Mouse (Mus musculus): Measurements from ENCODE around the gene Mt2.
A peak's percentile ranks its signal among the peaks of the same experiment; 100 is the strongest.
"Not testable (repeated sequence)": the region's sequence is repeated elsewhere in the genome, so short reads cannot be mapped to it uniquely, and the experiment has no call there.

Mt2 gene

DNA sequence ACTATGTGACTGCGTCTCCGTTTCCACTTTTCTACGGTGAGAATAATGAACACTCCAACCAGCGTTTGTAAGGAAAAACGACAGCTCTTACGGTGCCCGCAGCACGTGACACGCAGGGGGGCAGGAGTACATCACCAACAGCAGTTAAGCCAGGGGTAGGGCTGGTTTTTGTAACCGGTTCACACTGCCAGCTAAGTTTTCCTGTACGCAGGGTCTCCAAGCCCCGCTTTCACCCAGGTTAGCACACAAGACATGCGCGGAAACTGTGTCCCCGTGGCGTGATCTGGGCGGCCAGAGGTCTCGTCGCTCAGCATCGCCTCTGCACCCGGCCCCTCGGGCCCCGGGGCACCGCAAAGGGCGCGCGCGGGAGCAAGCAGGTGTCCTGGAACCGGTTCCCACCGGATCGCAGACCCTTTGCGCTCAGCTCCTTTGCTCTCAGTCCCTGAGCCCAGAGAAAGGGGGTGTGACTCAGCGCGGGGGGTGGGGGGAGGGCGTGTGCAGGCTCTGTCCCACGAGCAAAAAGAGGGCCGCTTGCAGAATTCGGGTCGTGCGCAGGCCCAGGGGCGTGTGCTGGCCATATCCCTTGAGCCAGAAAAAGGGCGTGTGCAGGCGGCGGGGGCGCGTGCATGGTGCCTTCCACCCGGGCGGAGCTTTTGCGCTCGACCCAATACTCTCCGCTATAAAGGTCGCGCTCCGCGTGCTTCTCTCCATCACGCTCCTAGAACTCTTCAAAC lies at the start of gene Mt2:
Gene Mt2, plus strand, starts transcription at position 590 of the 734 bp plus-strand sequence.
- peak; percentile 98 for DNase-seq (ENCODE audit: low read depth, low spot score)

DNA sequence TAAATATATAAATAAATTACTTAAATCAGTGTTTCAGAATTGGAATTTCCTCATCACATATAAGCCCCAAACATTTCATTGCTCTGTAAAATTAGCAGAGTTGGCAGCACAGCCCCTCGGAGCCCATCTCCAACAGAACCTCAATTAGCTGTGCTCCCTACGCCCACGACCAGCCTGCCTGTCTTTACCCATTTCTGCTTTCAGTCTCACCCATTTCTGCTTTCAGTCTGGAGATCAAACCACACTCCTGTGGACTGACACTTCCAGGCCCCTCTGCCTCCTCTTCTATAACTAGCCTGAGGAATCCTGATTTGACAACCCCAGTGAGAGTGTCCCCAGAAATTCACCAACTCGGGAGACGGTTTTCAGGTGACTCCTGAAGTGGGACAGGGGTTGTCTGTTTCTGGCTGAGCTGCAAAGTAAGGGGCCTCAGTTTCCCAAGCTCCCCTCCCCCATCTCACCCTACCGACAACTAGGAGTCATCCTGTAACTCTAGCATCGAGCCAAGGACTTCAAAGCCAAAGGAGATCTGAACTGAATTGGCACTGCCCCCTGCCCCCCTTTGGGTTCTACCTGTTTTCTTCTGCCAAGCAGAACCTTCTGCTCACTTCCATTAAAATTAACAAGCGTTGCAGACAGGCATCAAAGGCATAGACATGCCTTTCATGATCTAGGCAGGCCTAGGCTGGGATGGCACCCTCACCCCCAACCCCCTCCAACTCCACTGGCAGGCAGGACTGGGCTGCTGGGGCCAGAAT lies 49.6 kb upstream of the Mt2 start:
- no peak for DNase-seq (ENCODE audit: low read depth, low spot score)

DNA sequence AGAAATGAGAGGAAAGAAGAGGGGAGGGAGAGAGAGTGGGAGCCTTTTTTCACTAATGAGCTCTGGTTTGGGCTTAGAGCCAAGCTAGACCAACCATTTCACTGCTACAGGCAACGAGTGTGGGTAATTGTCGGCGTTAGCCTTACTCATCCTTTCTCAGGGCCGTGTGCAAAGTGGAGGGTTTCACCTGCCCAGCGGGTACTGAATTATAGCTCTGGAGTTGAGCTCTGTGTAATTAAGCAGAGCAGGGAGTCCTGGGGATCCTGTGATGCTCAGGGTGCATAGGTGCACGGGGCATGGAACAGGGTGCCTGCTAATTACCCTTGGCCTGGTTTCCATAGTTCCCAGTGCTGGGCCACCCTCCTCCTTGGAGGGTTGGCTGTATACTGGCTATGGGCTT lies 44.8 kb upstream of the Mt2 start:
- no peak for DNase-seq (ENCODE audit: low read depth, low spot score)

DNA sequence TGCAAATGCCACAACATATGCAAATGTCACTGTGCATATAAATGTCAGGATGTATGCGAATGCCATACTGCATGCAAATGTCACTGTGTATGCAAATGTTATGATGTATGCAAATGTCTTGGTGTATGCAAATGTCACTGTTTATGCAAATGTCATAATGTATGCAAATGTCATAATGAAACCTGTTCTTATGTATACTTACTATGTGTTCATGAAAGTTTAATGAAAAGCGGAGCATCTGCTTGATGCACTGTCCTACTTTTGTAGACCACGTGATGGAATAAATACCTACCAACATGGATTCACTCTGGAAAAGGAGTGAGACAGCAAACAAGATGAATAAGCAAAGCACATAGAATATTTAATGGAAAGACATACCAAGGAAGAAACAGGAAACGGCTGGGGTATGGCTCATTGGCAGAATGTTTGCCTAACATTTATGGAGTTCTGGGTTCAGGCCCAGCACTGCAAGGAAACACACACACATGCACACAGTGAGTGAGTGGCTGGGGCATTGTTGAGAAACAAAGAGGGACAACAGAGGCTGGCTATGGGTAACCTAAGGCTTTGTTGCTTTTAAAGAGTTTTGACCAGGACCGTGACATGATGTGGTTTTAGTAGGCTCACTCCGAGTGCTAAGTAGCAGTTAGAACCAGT lies 43.2 kb upstream of the Mt2 start:
- DNase-seq (ENCODE audit: low read depth, low spot score): no peak

DNA sequence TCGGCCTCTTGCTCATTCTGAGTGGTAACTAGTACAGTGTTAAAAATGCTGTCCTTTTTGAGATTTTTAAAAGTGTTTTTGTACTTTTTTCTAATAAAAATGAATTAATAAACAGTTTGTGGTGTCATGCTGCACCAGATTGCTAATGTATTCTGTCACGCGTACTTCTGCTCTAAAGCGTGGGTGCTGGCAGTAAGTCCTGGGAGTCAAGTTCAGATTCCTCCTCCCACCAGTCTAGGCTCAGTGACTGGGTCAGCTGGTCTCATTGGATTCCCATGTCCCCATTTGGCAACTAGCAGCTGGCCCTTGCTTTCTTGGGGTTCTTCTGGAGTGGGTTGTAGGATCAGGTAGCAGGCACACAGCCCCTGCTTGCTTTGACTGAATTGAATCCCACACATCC lies 42.3 kb upstream of the Mt2 start:
- DNase-seq (ENCODE audit: low read depth, low spot score): no peak

DNA sequence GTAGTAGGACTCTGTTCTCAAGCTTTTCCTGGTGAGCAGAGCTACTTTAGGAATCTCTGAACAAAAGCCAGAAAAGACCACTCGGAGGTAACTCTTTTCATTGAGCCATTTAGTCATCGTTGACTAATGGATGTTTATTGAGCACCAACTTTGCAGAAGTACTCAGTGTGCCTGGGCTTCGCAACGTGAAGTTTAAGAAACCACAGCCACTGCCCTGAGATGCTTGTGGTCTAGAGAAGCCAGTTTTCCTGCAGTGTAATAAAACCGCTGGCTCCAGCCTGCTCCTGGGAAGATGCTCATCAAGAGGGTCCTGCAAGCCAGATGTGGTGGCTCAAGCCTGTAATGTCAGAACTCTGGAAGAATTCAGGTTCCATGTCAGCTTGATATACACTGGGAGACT lies 40.4 kb upstream of the Mt2 start:
- no peak for DNase-seq (ENCODE audit: low read depth, low spot score)

DNA sequence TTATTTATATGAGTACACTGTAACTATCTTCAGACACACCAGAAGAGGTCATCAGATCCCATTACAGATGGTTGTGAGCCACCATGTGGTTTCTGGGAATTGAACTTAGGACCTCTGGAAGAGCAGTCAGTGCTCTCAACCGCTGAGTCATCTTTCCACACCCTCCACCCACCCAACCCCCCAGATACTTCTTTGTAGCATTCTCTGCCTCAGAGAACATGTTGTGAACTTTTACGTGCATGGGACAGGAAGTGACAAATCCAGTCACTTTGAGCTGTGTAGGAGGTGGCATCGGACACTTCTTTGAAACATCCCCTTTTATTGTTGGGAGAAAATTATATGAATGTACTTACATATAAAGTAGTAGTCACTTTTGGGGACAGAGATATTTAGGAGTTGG lies 37.9 kb upstream of the Mt2 start:
- not testable (repeated sequence) for DNase-seq (ENCODE audit: low read depth, low spot score)

DNA sequence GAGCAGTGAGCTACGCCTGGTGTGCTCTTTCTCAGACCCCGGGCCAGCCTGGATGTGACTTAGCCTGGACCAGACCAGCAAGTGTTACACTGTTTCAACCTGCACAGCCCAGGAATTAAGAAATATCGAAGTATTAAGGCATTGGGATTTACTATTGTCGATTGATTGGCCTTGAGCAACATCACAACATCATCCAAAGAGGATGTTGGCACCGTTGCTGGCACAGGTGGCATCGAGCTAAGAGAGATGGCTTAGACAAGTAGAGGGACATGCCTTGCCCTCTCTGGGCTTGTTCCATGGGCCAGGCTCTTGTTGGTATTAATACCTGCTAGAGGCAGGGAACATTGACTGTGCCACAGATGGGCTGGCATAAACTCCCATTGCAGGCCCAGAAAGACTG lies 36.9 kb upstream of the Mt2 start:
- DNase-seq (ENCODE audit: low read depth, low spot score): no peak

DNA sequence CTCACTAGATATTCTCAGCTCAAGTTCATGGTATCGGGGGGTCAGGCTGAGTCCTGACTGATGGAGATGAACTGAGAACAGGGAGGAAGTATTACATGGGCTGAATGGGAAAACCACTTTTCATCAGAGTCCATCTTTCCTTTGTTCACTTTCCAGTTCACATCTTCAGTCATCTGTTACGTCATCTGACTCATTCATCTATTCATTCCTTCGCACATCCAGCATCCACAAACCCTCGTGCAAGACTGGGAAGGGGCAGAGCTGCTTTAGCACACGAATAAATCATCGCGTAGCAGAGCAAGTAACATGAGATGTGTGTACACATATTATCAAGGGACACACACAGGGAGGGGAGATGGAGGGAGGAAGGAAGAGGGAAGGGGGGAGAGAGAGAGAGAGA lies 36.3 kb upstream of the Mt2 start:
- DNase-seq (ENCODE audit: low read depth, low spot score): no peak

DNA sequence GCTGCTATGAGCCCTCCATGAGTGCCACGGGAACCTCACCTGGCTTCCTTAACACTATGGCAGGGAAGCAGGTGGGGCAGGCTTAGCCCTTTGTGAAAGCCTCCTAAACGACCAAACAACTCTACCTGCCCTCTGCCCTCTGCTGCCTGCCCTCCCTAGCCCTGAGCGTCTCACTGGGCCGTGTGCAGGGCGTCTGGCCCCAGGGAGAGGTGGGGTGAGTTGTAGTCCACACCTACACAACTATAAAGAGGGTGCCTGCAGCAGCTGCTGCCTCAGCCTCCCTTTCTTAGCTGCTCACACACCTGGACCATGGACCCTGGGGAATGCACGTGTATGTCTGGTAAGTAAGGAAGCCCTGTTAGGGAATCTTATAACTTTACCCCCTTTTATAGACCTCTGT lies 35.5 kb upstream of the Mt2 start, which contains the start of gene Mt4:
Gene Mt4, plus strand, starts transcription at position 265 of the 400 bp plus-strand sequence.
- DNase-seq (ENCODE audit: low read depth, low spot score): no peak

DNA sequence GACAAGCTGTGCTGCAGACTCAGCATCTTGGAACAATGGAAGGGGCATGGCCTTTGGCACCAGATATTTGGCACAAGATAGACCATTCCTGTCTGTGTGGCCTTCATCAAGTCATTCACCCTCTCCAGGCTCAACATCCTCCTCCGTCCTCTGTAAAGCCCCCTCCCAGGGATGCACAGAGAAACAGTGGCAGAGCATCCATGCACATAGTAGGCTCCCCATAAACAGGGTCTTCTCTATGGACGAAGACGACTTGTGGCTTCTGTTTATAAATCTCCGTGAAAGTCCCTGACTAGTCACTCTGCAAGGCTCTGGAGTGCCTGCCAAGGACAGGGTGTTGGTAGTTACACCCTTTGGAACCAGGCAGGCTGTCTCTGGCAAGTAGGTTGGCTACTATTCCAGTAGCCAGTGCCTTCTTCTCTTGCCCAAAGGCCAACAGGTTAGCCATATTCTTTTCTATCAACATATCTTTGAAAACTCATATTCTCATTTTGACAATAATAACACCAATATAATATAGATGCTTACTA lies 32.1 kb upstream of the Mt2 start:
- DNase-seq (ENCODE audit: low read depth, low spot score): no peak

DNA sequence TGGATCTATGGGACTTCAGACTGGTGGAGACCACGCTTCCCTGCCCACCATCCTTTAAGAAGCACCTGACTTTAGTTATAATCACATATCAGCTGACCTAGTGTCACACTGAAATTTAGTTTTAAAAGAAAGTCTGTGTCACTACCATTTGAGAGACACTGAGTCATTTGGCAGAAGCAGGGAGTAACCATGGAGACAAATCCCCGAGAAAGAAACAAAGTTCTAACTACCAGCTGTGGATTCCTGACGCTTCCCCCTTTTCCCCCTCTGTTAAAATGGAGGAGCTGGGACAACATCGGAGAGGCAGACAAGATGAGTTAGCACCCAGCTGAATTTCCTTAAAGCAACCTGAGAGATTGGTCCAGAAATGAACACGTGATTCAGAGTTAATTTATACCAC lies 24.2 kb upstream of the Mt2 start:
- no peak for DNase-seq (ENCODE audit: low read depth, low spot score)

DNA sequence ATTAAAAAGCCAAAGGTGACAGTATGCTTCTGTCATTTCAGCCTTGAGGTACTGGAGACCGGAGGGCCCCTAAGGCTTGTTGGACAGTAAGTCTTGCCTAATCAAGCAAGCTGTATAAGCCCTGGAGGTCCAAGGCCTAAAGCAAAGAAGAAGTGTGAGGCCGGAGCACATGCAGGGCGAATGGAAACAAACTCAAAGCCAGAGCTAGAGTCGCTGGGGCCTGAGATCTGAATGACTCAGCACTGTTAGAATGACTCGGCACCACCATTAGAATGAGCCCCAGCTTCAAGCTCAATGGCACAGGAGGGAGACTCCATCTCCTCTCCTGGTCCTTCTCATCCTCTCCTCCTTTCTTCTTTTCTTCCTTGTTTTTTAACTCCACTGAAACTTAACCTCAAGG lies 21.5 kb upstream of the Mt2 start:
- no peak for DNase-seq (ENCODE audit: low read depth, low spot score)

DNA sequence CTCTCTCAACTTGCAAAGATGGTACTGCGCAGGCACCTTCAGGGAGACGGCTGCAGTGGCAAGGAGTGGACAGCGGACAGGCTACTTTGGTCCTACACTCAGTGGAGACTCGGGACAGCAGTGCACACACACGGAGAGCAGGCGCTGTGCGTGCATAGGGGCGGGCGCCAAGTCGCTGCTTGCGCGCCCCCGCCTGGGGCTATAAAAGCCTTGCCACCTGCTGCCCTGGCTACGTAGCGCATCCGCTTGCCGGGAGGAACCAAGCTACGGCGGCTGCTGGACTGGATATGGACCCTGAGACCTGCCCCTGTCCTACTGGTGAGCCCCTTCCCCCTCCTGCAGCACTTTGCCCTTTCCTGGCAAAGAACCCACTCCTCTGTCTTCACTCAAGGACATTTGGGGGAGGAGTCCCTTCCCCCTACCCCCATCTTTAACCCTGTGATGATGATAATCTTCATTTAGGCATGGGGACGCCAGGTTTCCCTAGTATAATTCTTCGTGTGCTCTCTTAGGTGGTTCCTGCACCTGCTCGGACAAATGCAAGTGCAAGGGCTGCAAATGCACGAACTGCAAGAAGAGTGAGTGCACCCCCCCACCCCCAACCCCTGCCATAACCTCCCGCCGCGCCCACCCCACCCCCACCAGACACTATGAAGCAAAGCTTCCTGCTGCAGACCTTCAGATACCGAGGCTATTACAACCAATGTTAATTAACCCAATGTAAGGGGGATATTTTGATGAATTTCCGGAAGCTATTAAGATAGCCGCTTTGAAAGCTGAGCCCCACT lies 19.8 kb upstream of the Mt2 start, which contains the start of gene Mt3:
Gene Mt3, plus strand, starts transcription at position 95 of the 788 bp plus-strand sequence.
- DNase-seq (ENCODE audit: low read depth, low spot score): no peak

DNA sequence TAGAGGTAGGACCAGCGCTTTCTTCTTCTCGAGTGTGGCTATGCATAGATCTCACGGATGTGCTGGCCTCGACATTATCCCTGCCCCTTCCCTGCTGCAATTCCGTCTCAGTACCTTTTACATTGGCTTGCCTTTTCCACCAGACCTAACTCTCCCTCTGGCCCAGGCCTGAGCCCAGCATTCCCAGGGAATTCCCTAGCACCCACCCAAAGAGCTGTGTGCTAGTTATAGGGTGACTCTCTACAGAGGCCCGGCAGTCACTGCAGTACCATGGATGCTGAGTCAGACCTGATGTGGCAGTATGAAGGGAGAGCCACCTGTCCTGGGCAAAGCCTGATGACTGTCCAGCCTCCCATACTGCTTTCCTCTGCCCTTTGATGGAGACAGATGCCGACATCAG lies 19.0 kb upstream of the Mt2 start:
- DNase-seq (ENCODE audit: low read depth, low spot score): no peak

DNA sequence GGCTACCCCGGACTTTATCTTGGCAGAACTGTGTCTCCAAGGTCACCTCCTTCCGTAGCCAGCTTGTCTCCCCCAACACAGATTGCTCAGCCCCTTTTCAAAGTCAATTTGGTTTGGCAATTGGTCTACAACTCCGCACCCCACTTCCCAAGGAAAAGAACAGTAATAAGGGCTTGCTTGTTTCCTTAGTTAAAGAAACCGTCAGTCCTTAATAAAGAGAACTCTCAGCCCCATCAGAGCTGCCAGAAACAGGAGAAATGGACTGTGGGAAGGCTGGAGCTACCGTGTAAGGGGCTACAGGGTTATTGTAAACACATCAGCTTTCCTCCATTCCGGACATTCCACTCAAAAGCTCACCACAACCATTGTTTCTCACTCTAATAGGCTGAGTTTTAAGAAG lies 17.9 kb upstream of the Mt2 start:
- no peak for DNase-seq (ENCODE audit: low read depth, low spot score)

DNA sequence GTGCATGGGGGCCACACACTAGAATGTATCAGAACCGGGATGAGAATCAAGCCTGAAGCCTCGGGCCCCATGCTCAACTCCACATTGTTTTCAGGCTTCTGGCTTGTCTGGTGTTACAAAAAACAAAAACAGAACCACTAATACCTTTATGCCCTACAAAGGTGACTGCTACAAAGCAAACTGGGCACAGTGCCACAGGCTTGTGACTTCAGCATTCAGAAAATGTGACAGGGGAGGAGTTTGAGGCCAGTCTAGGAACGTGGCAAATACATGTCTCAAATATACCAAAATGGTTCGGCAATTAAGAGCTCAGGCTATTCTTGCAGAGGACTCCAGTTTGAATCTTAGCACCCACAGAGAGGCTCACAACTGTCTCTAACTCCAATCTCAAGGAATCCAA lies 16.4 kb upstream of the Mt2 start:
- DNase-seq (ENCODE audit: low read depth, low spot score): no peak

DNA sequence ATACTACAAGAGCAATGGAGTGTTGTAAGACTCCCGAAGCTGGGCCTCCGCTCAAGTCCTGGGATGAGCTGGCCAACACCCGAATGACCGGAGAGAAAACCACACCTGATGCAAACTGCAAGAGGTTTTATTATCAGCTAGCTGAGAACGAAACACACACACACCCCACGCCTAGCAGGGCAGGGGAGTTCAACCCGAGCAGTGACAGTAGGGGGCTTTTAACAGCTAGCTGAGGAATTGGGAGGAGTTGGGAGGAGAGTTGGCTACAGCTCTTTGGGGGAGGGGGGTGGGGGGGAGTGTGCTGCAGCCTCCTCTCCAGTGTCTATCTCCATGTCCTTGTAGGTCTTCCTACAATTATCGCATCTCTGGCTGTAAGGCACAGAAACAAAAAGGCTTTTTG lies 6.7 kb upstream of the Mt2 start:
- not testable (repeated sequence) for DNase-seq (ENCODE audit: low read depth, low spot score)

DNA sequence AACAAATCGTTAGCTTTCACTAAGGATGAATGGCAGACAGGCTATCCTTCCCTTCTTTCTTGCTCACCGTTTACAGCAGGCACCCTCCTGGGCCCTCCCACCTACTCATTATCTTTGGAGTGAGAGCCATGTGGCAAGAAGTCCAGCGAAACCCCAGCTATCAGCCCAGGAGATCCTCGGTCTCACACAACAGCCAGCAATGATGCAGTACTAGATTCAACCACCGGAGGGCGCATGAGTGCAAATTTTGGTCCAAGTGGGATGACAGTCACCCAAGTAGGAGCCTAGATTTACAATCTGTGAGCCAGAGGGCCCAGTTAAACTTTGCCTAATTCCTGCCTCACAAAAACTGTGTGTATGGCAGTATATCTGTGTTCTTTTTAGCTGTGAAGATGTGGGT lies 5.2 kb upstream of the Mt2 start:
- DNase-seq (ENCODE audit: low read depth, low spot score): peak; percentile 89

DNA sequence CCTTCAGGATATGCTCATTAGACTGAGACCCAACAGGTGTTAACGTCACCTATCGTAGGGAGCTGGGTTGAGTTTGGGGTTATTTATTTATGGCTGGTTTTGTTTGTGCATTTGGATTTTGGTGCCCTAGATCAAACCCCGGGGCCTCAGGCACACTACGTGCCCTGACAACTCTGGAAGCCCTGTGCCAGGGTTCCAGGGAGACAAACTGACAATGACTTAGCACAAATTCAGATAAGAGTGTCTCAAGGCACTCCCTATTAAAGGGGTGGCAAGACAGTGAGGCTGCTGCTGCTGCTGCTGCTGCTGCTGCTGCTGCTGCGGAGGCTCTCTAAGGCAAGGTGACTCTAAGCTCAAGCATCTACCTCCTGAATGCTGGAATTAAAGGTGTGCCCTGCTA lies 2.9 kb upstream of the Mt2 start:
- no peak for DNase-seq (ENCODE audit: low read depth, low spot score)

DNA sequence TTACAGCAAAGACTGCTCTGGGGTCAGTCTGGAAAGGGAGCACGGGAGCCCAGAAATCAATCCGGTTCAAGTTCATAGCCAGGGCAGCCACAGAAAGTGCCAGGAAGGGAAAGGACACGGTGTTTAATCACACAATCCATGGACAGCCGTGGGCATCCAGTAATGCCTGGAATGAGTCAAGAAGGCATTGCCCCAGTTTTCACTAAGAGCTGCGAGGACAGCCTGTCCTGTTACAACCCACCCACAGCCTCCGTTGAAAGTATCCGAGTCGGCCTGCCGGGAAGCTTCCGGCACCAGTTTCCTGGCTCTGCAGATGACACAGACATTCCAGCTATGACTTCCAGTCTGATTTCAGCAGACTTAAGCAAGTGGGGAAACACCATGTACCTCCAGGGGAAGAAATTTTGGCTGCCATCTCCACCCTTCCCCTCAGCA lies 1.1 kb upstream of the Mt2 start:
- DNase-seq (ENCODE audit: low read depth, low spot score): no peak

Measured in WW6 (cell line).